Mouse (Mus musculus): Measurements from ENCODE around the gene B4galt3.

DNA sequence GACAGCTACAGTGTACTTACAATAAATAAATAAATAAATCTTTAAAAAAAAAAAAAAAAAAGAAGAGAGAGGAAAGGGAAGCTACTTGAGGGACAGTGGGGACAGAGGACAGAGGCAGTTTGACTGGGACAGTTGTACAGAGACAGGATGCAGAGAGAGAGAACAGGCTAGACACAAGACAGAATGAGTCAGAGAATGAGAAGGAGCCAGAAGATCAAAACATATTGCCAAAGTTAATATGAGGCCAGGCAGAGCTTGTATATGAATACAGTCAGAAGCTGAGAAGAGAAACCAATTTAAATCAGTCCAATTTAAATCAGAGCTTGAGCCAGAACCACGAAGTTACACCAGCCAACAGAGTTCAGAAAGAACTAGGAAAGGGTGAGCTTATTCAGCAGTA lies 1.8 kb upstream of the B4galt3 start:
- TF ChIP-seq CTCF (IDR thresholded peaks at IDR 0.05 in 2 of 3, conservative IDR thresholded peaks at IDR 0.05 in 1 of 3; ENCODE audit: control insufficient read depth in 1 of 3, insufficient read depth in 1 of 3, low read depth in 2 of 3, low read length in 3 of 3, poor library complexity in 1 of 3, severe bottlenecking in 1 of 3) (no peak), JUND (IDR thresholded peaks at IDR 0.05; ENCODE audit: low read depth, low read length) (no peak), USF1 (IDR thresholded peaks at IDR 0.05; ENCODE audit: low read depth, low read length) (no peak), TCF12 (IDR thresholded peaks at IDR 0.05; ENCODE audit: low read depth, low read length) (no peak), POLR2A (IDR thresholded peaks at IDR 0.05; ENCODE audit: control insufficient read depth in 1 of 2, insufficient read depth in 1 of 2, low read depth in 1 of 2, low read length in 2 of 2, poor library complexity in 1 of 2) (no peak), CHD2 (IDR thresholded peaks at IDR 0.05; ENCODE audit: low read length) (no peak), MAX (IDR thresholded peaks at IDR 0.05; ENCODE audit: low read length) (no peak), ETS1 (IDR thresholded peaks at IDR 0.05; ENCODE audit: low read depth, low read length) (no peak), TAL1 (IDR thresholded peaks at IDR 0.05; ENCODE audit: low read length) (no peak), RCOR1 (IDR thresholded peaks at IDR 0.05; ENCODE audit: low read depth, low read length) (no peak), HCFC1 (IDR thresholded peaks at IDR 0.05; ENCODE audit: low read depth, low read length) (no peak)
